Mouse (Mus musculus) ES-E14 (cell line): ENCODE measurements around the gene Rbmx.

Source experiments
- CHD2 ChIP-seq: IDR thresholded peaks from 2 replicates; pipeline ENCODE4 v1.6.1; 2014; ENCODE audit warnings: mild to moderate bottlenecking, low read depth, low read length, inconsistent platforms
- MAFK ChIP-seq: IDR thresholded peaks from 2 replicates; pipeline ENCODE4 v1.6.1; 2014; ENCODE audit warnings: mild to moderate bottlenecking, low read depth, low read length, inconsistent platforms; ENCODE audit not compliant: insufficient read depth
- ZC3H11A ChIP-seq: IDR thresholded peaks from 2 replicates; pipeline ENCODE4 v1.6.1; 2012; ENCODE audit warnings: low read depth, mild to moderate bottlenecking, inconsistent platforms, low read length, borderline replicate concordance

DNA sequence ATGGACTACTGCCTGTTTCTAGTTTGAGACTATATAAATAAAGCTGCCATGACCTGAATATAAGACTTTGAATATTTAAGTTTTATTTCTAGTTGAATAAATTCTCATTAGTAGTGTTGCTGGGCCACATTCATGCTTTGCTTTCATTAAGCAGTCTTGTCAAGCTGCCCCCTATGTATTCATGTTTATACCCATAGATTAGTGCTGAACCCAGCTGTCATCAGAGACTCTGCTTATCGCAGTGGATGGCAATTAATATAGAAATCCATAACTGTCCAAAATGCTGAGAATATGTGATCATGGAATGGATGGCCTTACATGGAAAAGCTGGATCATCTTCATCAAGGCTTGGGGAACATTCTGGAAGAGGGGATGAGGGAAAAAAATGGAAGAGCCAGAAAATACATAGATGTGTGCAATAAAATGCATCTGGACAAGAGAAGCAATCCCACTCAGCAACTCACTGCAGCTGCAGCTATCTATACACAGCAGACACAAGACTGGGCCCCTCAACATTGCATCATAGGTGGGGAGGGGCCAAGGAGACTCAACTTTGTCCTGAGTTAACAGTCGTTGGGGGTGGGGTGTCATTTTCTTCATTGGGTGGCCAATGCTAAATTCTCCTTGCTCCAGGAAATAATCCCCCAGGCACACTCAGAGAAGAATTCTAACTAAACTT lies 27.8 kb downstream of the Rbmx start:
- TF ChIP-seq CHD2 (no peak), ZC3H11A (no peak), MAFK (no peak)
